Mouse (Mus musculus) ovary, postnatal 14 days (tissue): ENCODE data around the gene Pnpla8.
A peak's percentile ranks its signal among the peaks of the same experiment; 100 is the strongest.
"Not testable (repeated sequence)": the region's sequence is repeated elsewhere in the genome, so short reads cannot be mapped to it uniquely, and the experiment has no call there.

Experiments used
- DNase-seq: peaks from one replicate; pipeline ENCODE4 v3.0.0; 2022; ENCODE audit warnings: low spot score

Gene Pnpla8

GRCm38 (mm10) chr12:44221070-44221469 is at the start of gene Pnpla8:
Gene Pnpla8 (plus strand): TSS chr12:44221370.
- DNase-seq: not testable (repeated sequence)

GRCm38 (mm10) chr12:44176331-44177037 is 44.7 kb upstream of the Pnpla8 start:
- no peak for DNase-seq

- no peak for DNase-seq
These were observed 44.2 kb upstream of the Pnpla8 start for GRCm38 (mm10) chr12:44177038-44177355.

GRCm38 (mm10) chr12:44181081-44181982 is 39.8 kb upstream of the Pnpla8 start:
- peak; percentile 7 for DNase-seq

GRCm38 (mm10) chr12:44197873-44198525 is 23.2 kb upstream of the Pnpla8 start:
- no peak for DNase-seq

- DNase-seq: peak; percentile 39
These were observed 11.9 kb upstream of the Pnpla8 start for GRCm38 (mm10) chr12:44209141-44209823.

GRCm38 (mm10) chr12:44209824-44210752 is 11.1 kb upstream of the Pnpla8 start, which contains the start of gene Dnajb9:
Gene Dnajb9 (minus strand): TSS chr12:44210326.
- DNase-seq: peak; percentile 99

- no peak for DNase-seq
These were observed 9.6 kb upstream of the Pnpla8 start for GRCm38 (mm10) chr12:44211555-44211954.

- peak; percentile 17 for DNase-seq
These were observed 634 bp downstream of the Pnpla8 start for GRCm38 (mm10) chr12:44221651-44222356.

GRCm38 (mm10) chr12:44223044-44223443 is 1.9 kb downstream of the Pnpla8 start:
- no peak for DNase-seq

- DNase-seq: no peak
These were observed 3.5 kb downstream of the Pnpla8 start for GRCm38 (mm10) chr12:44224650-44225049.

GRCm38 (mm10) chr12:44241090-44241489 is 19.9 kb downstream of the Pnpla8 start:
- no peak for DNase-seq

GRCm38 (mm10) chr12:44242407-44242806 is 21.2 kb downstream of the Pnpla8 start:
- DNase-seq: no peak

- DNase-seq: no peak
These were observed 24.6 kb downstream of the Pnpla8 start for GRCm38 (mm10) chr12:44245739-44246138.

- DNase-seq: no peak
These were observed 27.3 kb downstream of the Pnpla8 start for GRCm38 (mm10) chr12:44248309-44248977.

GRCm38 (mm10) chr12:44262612-44263011 is 41.4 kb downstream of the Pnpla8 start:
- no peak for DNase-seq

GRCm38 (mm10) chr12:44265651-44266050 is 44.5 kb downstream of the Pnpla8 start:
- DNase-seq: no peak

- no peak for DNase-seq
These were observed 46.0 kb downstream of the Pnpla8 start for GRCm38 (mm10) chr12:44267196-44267595.

- peak; percentile 99 for DNase-seq
These were observed 47.6 kb downstream of the Pnpla8 start for GRCm38 (mm10) chr12:44268728-44269302.
